Mouse (Mus musculus) liver, embryonic 11.5 days (tissue): Measurements from ENCODE around the gene Eya4. TPM values are rescaled to one million over a fixed set of nuclear protein-coding genes. Genes with fewer than 3 reads are reported as not detected.
A peak's percentile ranks its signal among the peaks of the same experiment; 100 is the strongest.

Experiments
- ATAC-seq: fragments of 200-750 bp; cut with Nextera tagmentation; replicated peaks from 2 replicates; pipeline ENCODE4 v1.8.0; 2017; ENCODE audit warnings: moderate number of reproducible peaks, mild to moderate bottlenecking, moderate TSS enrichment, moderate library complexity; ENCODE audit not compliant: low FRiP score
- DNase-seq: peaks from one replicate; pipeline ENCODE4 v3.0.0-alpha.2; 2017; ENCODE audit warnings: low spot score
- H3K27ac ChIP-seq: fragments of 300-500 bp; sonication (generic); 2 replicates; pipeline ENCODE4 v1.5.1; 2014; ENCODE audit warnings: mild to moderate bottlenecking, low read depth, low read length, control low read depth
- H3K27me3 ChIP-seq: fragments of 300-500 bp; sonication (generic); replicated peaks from 2 replicates; pipeline ENCODE4 v1.6.1; 2014; ENCODE audit warnings: low read length, mixed read lengths; ENCODE audit not compliant: control insufficient read depth, insufficient read depth
- H3K36me3 ChIP-seq: fragments of 300-500 bp; sonication (generic); 2 replicates; pipeline ENCODE4 v1.6.1; 2014; ENCODE audit warnings: mild to moderate bottlenecking, low read length, moderate library complexity, mixed read lengths; ENCODE audit not compliant: control insufficient read depth, insufficient read depth
- H3K4me1 ChIP-seq: fragments of 300-500 bp; sonication (generic); replicated peaks from 2 replicates; pipeline ENCODE4 v1.6.1; 2014; ENCODE audit warnings: low read length, mixed read lengths; ENCODE audit not compliant: control insufficient read depth, insufficient read depth
- H3K4me2 ChIP-seq: fragments of 300-500 bp; sonication (generic); 2 replicates; pipeline ENCODE4 v1.6.1; 2014; ENCODE audit warnings: mild to moderate bottlenecking, control low read depth, moderate library complexity
- H3K4me3 ChIP-seq: fragments of 300-500 bp; sonication (generic); 2 replicates; pipeline ENCODE4 v1.5.1; 2014; ENCODE audit warnings: low read depth, low read length, control low read depth
- H3K9ac ChIP-seq: fragments of 300-500 bp; sonication (generic); 2 replicates; pipeline ENCODE4 v1.6.1; 2014; ENCODE audit warnings: low read depth, low read length, control low read depth
- H3K9me3 ChIP-seq: fragments of 300-500 bp; sonication (generic); 2 replicates; pipeline ENCODE4 v1.6.1; 2016; ENCODE audit warnings: low read length, inconsistent platforms, mixed read lengths; ENCODE audit not compliant: control insufficient read depth
- WGBS: fragments of 180-500 bp; shearing (Covaris S2); extraction: QIAGEN DNeasy Blood & Tissue Kit; methylation state at CpG from one replicate; pipeline ENCODE4 v1.1.7; 2014; 5-methylcytosine and 5-hydroxymethylcytosine counted together
- polyA plus RNA-seq: library from polyadenylated mRNA; unstranded; fragments of >200 nt; fragmentation: Nextera tagmentation; extraction: Ambion mirVana; gene quantifications from 2 replicates; pipeline ENCODE4 v1.2.1, GENCODE M21; 2014

Gene Eya4
- polyA plus RNA-seq, 1 experiment from 2014 or later: 0.77 TPM

- WGBS: 61% methylated on average over 1 of the region's 1 CpGs
Measured at GRCm38 (mm10) chr10:23337250-23337649, 13.3 kb downstream of the Eya4 start.

GRCm38 (mm10) chr10:23332768-23333167 lies 17.8 kb downstream of the Eya4 start:
- Histone ChIP-seq H3K4me3 (no peak overlapping the region), H3K27me3 (no peaks in the 10 kb centered on the region), H3K4me2 (no peak overlapping the region), H3K9me3 (no peaks in the 10 kb centered on the region), H3K36me3 (no peaks in the 10 kb centered on the region), H3K9ac (no peak overlapping the region), H3K27ac (no peak overlapping the region), H3K4me1 (no peaks in the 10 kb centered on the region)
- no peak for DNase-seq
- no peak for ATAC-seq
- WGBS: 74% methylated on average over 5 of the region's 5 CpGs

More at GRCm38 (mm10) chr10:23337250-23337649, 13.3 kb downstream of the Eya4 start:
- Histone ChIP-seq H3K27me3 (no peaks in the 10 kb centered on the region), H3K9me3 (no peaks in the 10 kb centered on the region), H3K4me3 (no peak overlapping the region), H3K9ac (no peak overlapping the region), H3K4me2 (no peak overlapping the region), H3K36me3 (no peaks in the 10 kb centered on the region), H3K27ac (no peak overlapping the region), H3K4me1 (no peaks in the 10 kb centered on the region)
- ATAC-seq (no peak), DNase-seq (no peak)

GRCm38 (mm10) chr10:23327651-23328050 lies 22.9 kb downstream of the Eya4 start:
- Histone ChIP-seq H3K9me3 (no peaks in the 10 kb centered on the region), H3K4me1 (no peaks in the 10 kb centered on the region), H3K4me3 (no peak overlapping the region), H3K36me3 (no peaks in the 10 kb centered on the region), H3K4me2 (no peak overlapping the region), H3K27ac (no peak overlapping the region), H3K27me3 (no peaks in the 10 kb centered on the region), H3K9ac (no peak overlapping the region)
- DNase-seq: no peak
- no peak for ATAC-seq
- WGBS: 83% methylated on average over 6 of the region's 6 CpGs

- Histone ChIP-seq H3K27ac (no peak overlapping the region), H3K4me2 (no peak overlapping the region), H3K4me1 (no peaks in the 10 kb centered on the region), H3K9me3 (no peaks in the 10 kb centered on the region), H3K9ac (no peak overlapping the region), H3K27me3 (no peaks in the 10 kb centered on the region), H3K4me3 (no peak overlapping the region), H3K36me3 (no peaks in the 10 kb centered on the region)
- WGBS: 80% methylated on average over 4 of the region's 4 CpGs
- no peak for DNase-seq
- ATAC-seq: no peak
Measured at GRCm38 (mm10) chr10:23322275-23322674, 28.3 kb downstream of the Eya4 start.

GRCm38 (mm10) chr10:23295616-23296015 lies 55.0 kb downstream of the Eya4 start:
- no peaks in the 10 kb centered on the region for H3K4me1 ChIP-seq
- no peaks in the 10 kb centered on the region for H3K27me3 ChIP-seq
- H3K9ac ChIP-seq: no peak overlapping the region
- DNase-seq (no peak), ATAC-seq (peak; percentile 68)
- no peaks in the 10 kb centered on the region for H3K9me3 ChIP-seq
- 39% methylated on average over 3 of the region's 3 CpGs for WGBS
- no peaks in the 10 kb centered on the region for H3K36me3 ChIP-seq
- H3K4me2 ChIP-seq: no peak overlapping the region
- H3K27ac ChIP-seq: no peak overlapping the region
- no peak overlapping the region for H3K4me3 ChIP-seq

- H3K27ac ChIP-seq: no peak overlapping the region
- no peak overlapping the region for H3K4me3 ChIP-seq
- H3K27me3 ChIP-seq: no peaks in the 10 kb centered on the region
- no peaks in the 10 kb centered on the region for H3K4me1 ChIP-seq
- WGBS: 84% methylated on average over 7 of the region's 7 CpGs
- H3K9ac ChIP-seq: no peak overlapping the region
- H3K4me2 ChIP-seq: no peak overlapping the region
- ATAC-seq: no peak
- no peak for DNase-seq
- no peaks in the 10 kb centered on the region for H3K36me3 ChIP-seq
- no peaks in the 10 kb centered on the region for H3K9me3 ChIP-seq
Measured at GRCm38 (mm10) chr10:23292495-23292894, 58.1 kb downstream of the Eya4 start.

GRCm38 (mm10) chr10:23277371-23277770 lies 73.2 kb downstream of the Eya4 start:
- Histone ChIP-seq H3K4me2 (no peak overlapping the region), H3K4me1 (no peaks in the 10 kb centered on the region), H3K27me3 (no peaks in the 10 kb centered on the region), H3K4me3 (no peak overlapping the region), H3K36me3 (no peaks in the 10 kb centered on the region), H3K9me3 (no peaks in the 10 kb centered on the region), H3K27ac (no peak overlapping the region), H3K9ac (no peak overlapping the region)
- 77% methylated on average over 3 of the region's 3 CpGs for WGBS
- ATAC-seq (no peak), DNase-seq (no peak)

GRCm38 (mm10) chr10:23271050-23271621 lies 79.5 kb downstream of the Eya4 start:
- 69% methylated on average over 9 of the region's 9 CpGs for WGBS
- Histone ChIP-seq H3K27ac (no peak overlapping the region), H3K9me3 (no peaks in the 10 kb centered on the region), H3K4me3 (no peak overlapping the region), H3K27me3 (no peaks in the 10 kb centered on the region), H3K36me3 (no peaks in the 10 kb centered on the region), H3K4me1 (no peaks in the 10 kb centered on the region), H3K4me2 (no peak overlapping the region), H3K9ac (no peak overlapping the region)
- DNase-seq (no peak), ATAC-seq (no peak)

- WGBS: 70% methylated on average over 2 of the region's 2 CpGs
- Histone ChIP-seq H3K36me3 (no peaks in the 10 kb centered on the region), H3K27me3 (no peaks in the 10 kb centered on the region), H3K9me3 (no peaks in the 10 kb centered on the region), H3K4me2 (no peak overlapping the region), H3K4me3 (no peak overlapping the region), H3K4me1 (no peaks in the 10 kb centered on the region), H3K27ac (no peak overlapping the region), H3K9ac (no peak overlapping the region)
- ATAC-seq (no peak), DNase-seq (no peak)
Measured at GRCm38 (mm10) chr10:23270502-23270901, 80.1 kb downstream of the Eya4 start.
